Mouse (Mus musculus): Measurements from ENCODE around the gene Chrna9. TPM values are rescaled to one million over a fixed set of nuclear protein-coding genes. Genes with fewer than 3 reads are reported as not detected.

Chrna9 gene
- polyA plus RNA-seq (2012), result not detected in 2 replicates

GRCm38 (mm10) chr5:65934783-65935182 lies at the start of gene Chrna9:
Chrna9 (plus strand) TSS chr5:65934921.

GRCm38 (mm10) chr5:66004134-66004925 lies 69.6 kb downstream of the Chrna9 start, which contains the start of gene 9130230L23Rik:
9130230L23Rik (minus strand) TSS chr5:66004285.

Other genes with a start within 250 kb of the Chrna9 start
- gene Pds5a, start 236.6 kb upstream of the Chrna9 start, polyA plus RNA-seq (2012), result 14.1 and 17.7 TPM in 2 replicates
- 9.9 and 11.4 TPM in 2 replicates for gene N4bp2, start 171.4 kb upstream of the Chrna9 start, polyA plus RNA-seq (2012)
- gene Rhoh, start 73.7 kb upstream of the Chrna9 start, polyA plus RNA-seq (2012), result 2.1 and 2.6 TPM in 2 replicates
- gene 9130230L23Rik, start 69.4 kb downstream of the Chrna9 start, polyA plus RNA-seq (2012), result 0.37 TPM in 1 of 2 replicates, not detected in the other
- gene Rbm47, start 238.2 kb downstream of the Chrna9 start, polyA plus RNA-seq (2012), result 3.7 and 3.9 TPM in 2 replicates